Mouse (Mus musculus): ENCODE data around the gene Gm44511. TPM values are rescaled to one million over a fixed set of nuclear protein-coding genes. Genes with fewer than 3 reads are reported as not detected.
"Not testable (repeated sequence)": the region's sequence is repeated elsewhere in the genome, so short reads cannot be mapped to it uniquely, and the experiment has no call there.

Gene Gm44511
- total and polyA plus RNA-seq, 2 experiments from 2014 or later = not detected

DNA sequence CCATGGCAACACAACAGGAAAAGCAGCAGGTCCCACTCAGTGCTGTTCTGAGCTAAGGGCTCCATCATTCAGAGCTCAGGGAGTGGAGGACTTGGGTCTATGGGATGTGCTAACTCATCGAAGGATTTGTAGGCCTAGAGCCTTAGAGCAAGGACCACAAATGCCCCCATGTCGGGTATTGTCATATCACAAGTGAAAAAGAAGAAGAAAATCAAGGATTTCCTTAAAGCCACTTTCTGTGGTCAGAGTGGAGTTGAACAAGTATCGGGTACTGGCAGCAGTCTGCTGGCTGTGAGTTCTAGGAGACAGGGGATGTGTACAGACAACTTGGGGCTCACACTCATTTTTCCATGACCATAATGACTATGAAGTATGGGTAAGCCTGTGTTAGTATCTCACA lies 666 bp upstream of the Gm44511 start:
- DNase-seq (ENCODE audit: low spot score) (no peak), ATAC-seq (no peak)
- Histone ChIP-seq H3K4me2 (ENCODE audit: low read depth, low read length) (no peak overlapping the region), H3K9me3 (ENCODE audit: low read length) (no peaks in the 10 kb centered on the region), H3K4me1 (ENCODE audit: insufficient read depth, low read length) (no peaks in the 10 kb centered on the region), H3K4me3 (ENCODE audit: low read length) (no peak overlapping the region), H3K9ac (replicated peaks; ENCODE audit: low read length) (no peak overlapping the region), H3K27me3 (ENCODE audit: insufficient read depth, low read length) (no peaks in the 10 kb centered on the region), H3K36me3 (ENCODE audit: insufficient read depth, low read length) (no peaks in the 10 kb centered on the region), H3K27ac (no peak overlapping the region)
- 88% methylated on average over 3 of the region's 3 CpGs for WGBS
- TF ChIP-seq CTCF (IDR thresholded peaks at IDR 0.05; ENCODE audit: low read depth) = no peak

DNA sequence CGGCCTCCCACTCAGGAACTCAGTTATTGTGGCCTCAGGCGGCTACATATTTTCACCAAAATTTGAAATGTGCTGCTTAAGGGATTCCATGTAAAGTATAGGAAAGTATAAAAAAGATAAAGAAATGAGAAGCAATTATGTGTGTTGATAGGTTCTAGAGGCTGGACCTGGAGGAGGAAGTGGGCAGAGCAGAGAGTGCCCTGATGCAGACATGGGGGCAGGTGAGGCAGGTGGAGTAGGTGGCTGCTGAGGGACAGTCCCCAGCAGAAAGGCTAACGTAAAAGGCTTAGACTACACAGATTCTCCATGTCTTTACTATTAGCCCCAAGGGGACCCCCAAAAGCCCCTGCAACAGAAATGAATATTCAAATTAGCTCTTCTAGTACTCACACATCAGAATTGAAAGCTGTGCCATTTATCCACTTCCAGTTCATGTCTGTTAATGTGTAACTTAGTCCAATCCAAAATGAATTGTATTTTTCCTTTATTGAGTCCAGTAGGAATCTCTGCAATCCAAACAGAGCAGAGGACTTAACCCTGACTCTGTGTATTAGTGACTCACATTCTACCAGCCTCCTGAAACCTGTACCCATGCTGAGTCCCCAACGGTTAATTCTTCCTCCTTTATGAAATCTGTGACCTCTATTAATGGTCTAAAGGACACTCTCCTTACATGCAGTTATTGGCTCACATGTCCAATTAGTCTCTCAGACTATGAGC lies 7.9 kb downstream of the Gm44511 start:
- Histone ChIP-seq H3K4me1 (ENCODE audit: insufficient read depth, low read length) (no peaks in the 10 kb centered on the region), H3K9ac (replicated peaks; ENCODE audit: low read length) (no peak overlapping the region), H3K27me3 (ENCODE audit: insufficient read depth, low read length) (no peaks in the 10 kb centered on the region), H3K27ac (no peak overlapping the region), H3K9me3 (ENCODE audit: low read length) (no peaks in the 10 kb centered on the region), H3K36me3 (ENCODE audit: insufficient read depth, low read length) (no peaks in the 10 kb centered on the region), H3K4me2 (ENCODE audit: low read depth, low read length) (no peak overlapping the region), H3K4me3 (ENCODE audit: low read length) (no peak overlapping the region)
- 73% methylated on average over 4 of the region's 4 CpGs for WGBS
- no peak for DNase-seq (ENCODE audit: low spot score)
- TF ChIP-seq CTCF (IDR thresholded peaks at IDR 0.05; ENCODE audit: low read depth) = no peak
- no peak for ATAC-seq

DNA sequence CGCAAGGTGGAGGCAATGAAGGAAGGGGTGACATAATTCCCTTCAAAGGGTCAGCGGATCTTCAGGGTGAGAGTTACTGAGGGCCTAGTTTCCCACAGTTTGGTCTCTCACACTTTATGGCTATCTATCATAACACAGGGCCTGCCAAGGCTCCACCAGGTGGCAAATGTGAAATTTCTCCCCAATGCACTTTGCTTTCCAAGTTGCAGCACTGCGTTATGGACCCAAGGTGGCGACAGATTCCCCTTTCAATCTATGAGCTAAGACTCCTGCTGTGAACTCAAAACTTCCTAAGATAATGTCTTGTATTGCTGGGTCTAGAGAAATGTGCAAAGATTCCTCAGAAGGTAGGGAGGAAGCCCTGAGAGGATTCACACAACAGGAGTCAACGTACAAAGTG lies 17.6 kb downstream of the Gm44511 start:
- H3K4me3 ChIP-seq (ENCODE audit: low read length) = no peak overlapping the region
- ATAC-seq (no peak), DNase-seq (ENCODE audit: low spot score) (peak; percentile 74)
- H3K36me3 ChIP-seq (ENCODE audit: insufficient read depth, low read length) = no peaks in the 10 kb centered on the region
- H3K4me2 ChIP-seq (ENCODE audit: low read depth, low read length) = no peak overlapping the region
- WGBS = 88% methylated on average over 5 of the region's 5 CpGs
- H3K4me1 ChIP-seq (ENCODE audit: insufficient read depth, low read length) = no peaks in the 10 kb centered on the region
- TF ChIP-seq CTCF (IDR thresholded peaks at IDR 0.05; ENCODE audit: low read depth) = peak; percentile 72
- H3K27ac ChIP-seq = no peak overlapping the region
- H3K9me3 ChIP-seq (ENCODE audit: low read length) = no peaks in the 10 kb centered on the region
- no peak overlapping the region for H3K9ac ChIP-seq (replicated peaks; ENCODE audit: low read length)
- H3K27me3 ChIP-seq (ENCODE audit: insufficient read depth, low read length) = no peaks in the 10 kb centered on the region

DNA sequence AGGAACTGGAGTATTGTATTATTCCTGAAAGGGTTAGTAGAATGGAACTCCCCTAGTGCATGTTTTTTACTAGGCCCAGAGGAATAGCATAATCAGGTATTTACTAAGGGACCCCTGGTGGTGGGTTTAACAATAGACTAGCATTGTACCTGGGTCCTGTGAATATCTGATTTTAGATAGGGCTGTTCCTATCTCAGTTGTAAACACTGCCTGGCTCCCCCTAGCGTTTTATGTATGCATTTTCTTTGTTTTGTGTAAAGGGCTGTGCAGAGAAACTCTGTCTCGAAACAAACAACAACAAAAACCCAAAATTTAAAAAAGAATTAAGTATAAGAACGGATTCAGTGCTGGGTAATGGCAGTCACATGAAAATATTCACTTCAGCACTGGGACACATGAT lies 19.1 kb downstream of the Gm44511 start:
- Histone ChIP-seq H3K4me1 (ENCODE audit: insufficient read depth, low read length) (no peaks in the 10 kb centered on the region), H3K27me3 (ENCODE audit: insufficient read depth, low read length) (no peaks in the 10 kb centered on the region), H3K4me2 (ENCODE audit: low read depth, low read length) (no peak overlapping the region), H3K9ac (replicated peaks; ENCODE audit: low read length) (no peak overlapping the region), H3K9me3 (ENCODE audit: low read length) (no peaks in the 10 kb centered on the region), H3K36me3 (ENCODE audit: insufficient read depth, low read length) (no peaks in the 10 kb centered on the region), H3K4me3 (ENCODE audit: low read length) (no peak overlapping the region), H3K27ac (no peak overlapping the region)
- DNase-seq (ENCODE audit: low spot score) (peak; percentile 41), ATAC-seq (no peak)
- 70% methylated on average over 3 of the region's 3 CpGs for WGBS
- TF ChIP-seq CTCF (IDR thresholded peaks at IDR 0.05; ENCODE audit: low read depth) = peak; percentile 52

DNA sequence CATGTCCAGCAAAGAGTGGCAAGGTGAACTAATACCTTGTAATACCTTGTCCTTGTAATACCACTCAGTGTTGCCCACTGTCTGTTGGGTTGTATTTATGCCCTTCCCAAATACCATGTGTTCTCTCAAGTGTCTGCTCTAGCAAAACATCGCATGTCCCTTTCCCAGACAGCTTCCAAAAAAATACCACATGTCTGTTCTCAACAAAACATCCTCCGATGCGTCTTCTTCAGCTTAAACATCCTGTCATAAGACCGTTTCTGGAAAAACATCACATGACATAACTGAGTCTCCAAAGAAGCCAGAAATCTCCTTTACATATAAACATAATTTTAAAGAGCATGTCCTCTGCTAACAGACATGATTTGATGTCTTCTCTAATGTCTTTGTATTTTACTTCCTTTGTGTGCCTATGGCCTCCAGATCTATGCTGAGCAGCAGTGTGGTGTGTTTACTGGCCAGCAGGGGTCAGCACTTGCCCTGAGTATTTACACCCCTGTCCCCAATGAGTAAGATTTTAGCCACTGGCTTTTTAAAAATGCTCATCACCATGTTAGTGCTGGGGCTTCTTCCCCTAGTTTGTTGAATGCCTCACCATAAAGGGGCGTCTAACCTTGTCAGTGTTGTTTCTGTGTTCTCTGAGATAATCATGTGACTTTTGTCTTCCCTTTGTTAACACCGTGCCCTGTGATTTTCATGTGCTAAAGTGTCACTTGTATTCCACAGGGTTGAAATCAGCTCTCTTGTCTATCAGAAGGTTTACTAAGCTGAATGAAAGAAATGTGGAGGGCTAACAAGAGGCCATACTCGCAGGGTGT lies 21.1 kb downstream of the Gm44511 start:
- not testable (repeated sequence) for H3K4me2 ChIP-seq (ENCODE audit: low read depth, low read length); H3K9ac ChIP-seq (replicated peaks; ENCODE audit: low read length); H3K36me3 ChIP-seq (ENCODE audit: insufficient read depth, low read length); H3K27ac ChIP-seq; H3K4me1 ChIP-seq (ENCODE audit: insufficient read depth, low read length); ATAC-seq; H3K4me3 ChIP-seq (ENCODE audit: low read length); H3K9me3 ChIP-seq (ENCODE audit: low read length); H3K27me3 ChIP-seq (ENCODE audit: insufficient read depth, low read length)
- TF ChIP-seq CTCF (IDR thresholded peaks at IDR 0.05; ENCODE audit: low read depth) = peak; percentile 75
- DNase-seq (ENCODE audit: low spot score) = peak; percentile 78
- 53% methylated on average over 7 of the region's 7 CpGs for WGBS

DNA sequence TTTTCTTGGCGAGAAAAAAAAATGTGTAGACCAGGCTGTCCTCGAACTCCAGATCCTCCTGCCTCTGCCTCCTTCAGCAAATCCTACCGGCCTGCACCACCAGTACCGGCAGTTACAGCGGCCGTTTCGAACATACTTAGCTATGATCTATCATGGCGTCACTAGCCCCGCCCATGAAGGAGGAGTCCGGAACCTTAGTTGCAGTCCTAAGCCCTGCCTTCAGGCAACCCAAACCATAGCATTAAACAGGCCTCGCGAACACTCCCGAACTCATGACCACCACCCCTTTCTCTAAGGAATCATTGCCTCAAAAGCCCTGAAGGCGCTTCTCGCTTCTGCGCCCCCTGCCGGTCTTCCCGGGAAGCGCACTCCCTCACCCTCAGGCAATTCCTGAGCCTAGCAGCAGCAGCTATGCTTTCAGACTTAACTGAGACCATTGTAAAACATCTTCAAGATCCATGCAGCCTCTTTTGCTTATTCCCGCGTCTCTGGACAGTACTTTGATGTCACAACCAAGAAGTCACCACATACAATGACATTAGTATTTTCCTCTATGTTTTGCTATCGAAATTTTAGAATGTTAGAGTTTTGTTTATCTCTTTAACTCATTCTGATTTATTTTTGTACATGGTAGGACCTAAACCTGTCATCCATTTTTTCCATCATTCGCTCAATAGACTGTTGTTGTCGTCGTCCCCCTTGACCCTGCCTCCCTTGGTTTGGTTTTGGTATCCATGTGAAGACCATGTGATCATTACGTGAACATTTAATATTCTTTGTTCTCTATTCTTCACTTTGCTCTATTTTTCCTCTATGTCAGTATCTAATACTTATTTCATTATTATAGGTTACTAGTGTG lies 22.9 kb downstream of the Gm44511 start:
- peak overlapping the region; percentile 35; the same call in 1 of the 2 replicates for H3K9ac ChIP-seq (replicated peaks; ENCODE audit: low read length)

More for the DNA sequence above, 22.9 kb downstream of the Gm44511 start:
- ATAC-seq (peak; percentile 93), DNase-seq (ENCODE audit: low spot score) (peak; percentile 97)
- peak; percentile 99 for TF ChIP-seq CTCF (IDR thresholded peaks at IDR 0.05; ENCODE audit: low read depth)
- Histone ChIP-seq H3K4me1 (ENCODE audit: insufficient read depth, low read length) (no peaks in the 10 kb centered on the region), H3K27me3 (ENCODE audit: insufficient read depth, low read length) (no peaks in the 10 kb centered on the region), H3K9me3 (ENCODE audit: low read length) (no peaks in the 10 kb centered on the region), H3K27ac (peak overlapping the region; percentile 85), H3K4me3 (ENCODE audit: low read length) (peak overlapping the region; percentile 43), H3K36me3 (ENCODE audit: insufficient read depth, low read length) (no peaks in the 10 kb centered on the region), H3K4me2 (ENCODE audit: low read depth, low read length) (peak overlapping the region; percentile 63)
- 4% methylated on average over 26 of the region's 26 CpGs for WGBS

Measured in hindbrain, postnatal 0 days (tissue).